ENCODE assay signal across 7 mouse cellular contexts in the genomic region with DNA sequence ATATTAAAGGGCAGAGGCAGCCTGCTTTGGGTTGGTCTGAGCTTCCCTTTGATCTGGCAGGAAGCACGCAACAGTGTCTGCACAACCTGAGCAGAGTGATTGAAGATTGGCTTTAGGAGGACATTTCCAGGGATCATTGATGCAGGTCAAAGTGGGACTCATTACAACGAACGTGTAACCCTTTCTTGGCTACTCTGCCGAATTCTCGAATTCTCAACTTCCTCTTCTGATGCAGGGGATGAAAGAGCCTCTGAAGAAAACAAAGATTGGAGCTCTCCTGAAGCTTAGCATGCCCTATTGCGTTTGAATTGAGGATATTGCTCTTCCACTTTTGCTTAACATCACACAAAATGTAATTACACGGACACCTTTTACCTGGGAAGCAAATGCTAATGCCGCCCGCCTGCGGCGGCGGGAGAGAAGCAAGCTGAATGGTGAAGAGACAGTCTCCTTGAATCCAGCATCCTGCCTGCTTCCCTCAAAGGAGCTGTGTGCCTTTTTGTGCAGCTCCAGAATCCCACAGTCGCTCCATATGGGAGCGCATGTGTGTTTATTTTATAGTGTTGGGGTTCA.
DNase-seq lines count a peak whose midpoint lies in the region; ATAC-seq and TF ChIP-seq lines count a peak whose summit lies in the region.

No protein-coding gene starts in this region.

- H3K9ac ChIP-seq in liver, postnatal 0 days (replicated peaks) = no peak overlapping the region
- no peak overlapping the region for H3K9ac ChIP-seq in liver, embryonic 12.5 days
- H3K9ac ChIP-seq in forebrain, embryonic 12.5 days = no peak overlapping the region
- peak overlapping the region; percentile 31; the same call in 1 of the 2 replicates for H3K9ac ChIP-seq in limb, embryonic 12.5 days (replicated peaks)
- H3K9ac ChIP-seq in stomach, postnatal 0 days (ENCODE audit: low read length) = no peak overlapping the region

- 5% methylated on average over 14 of the region's 14 CpGs for WGBS in liver, postnatal 0 days (ENCODE audit: insufficient replicate concordance)
- 7% methylated on average over 14 of the region's 14 CpGs for WGBS in liver, embryonic 12.5 days (ENCODE audit: insufficient replicate concordance)
- whole genome bisulfite sequencing in forebrain, embryonic 12.5 days = 3% methylated on average over 14 of the region's 14 CpGs
- WGBS in limb, embryonic 12.5 days = 6% methylated on average over 14 of the region's 14 CpGs
- 18% methylated on average over 14 of the region's 14 CpGs for WGBS in stomach, postnatal 0 days

- 0 out of 2 replicates have a peak, but pooled peaks cover 2% of the 10 kb centered on the region for H3K27me3 ChIP-seq in liver, postnatal 0 days (ENCODE audit: insufficient read depth, low read length)
- peaks cover 24% of the 10 kb centered on the region for H3K27me3 ChIP-seq in liver, embryonic 12.5 days (replicated peaks)
- H3K27me3 ChIP-seq in forebrain, embryonic 12.5 days = peaks cover 2% of the 10 kb centered on the region; the same call in 1 of the 2 replicates
- peaks cover 13% of the 10 kb centered on the region for H3K27me3 ChIP-seq in limb, embryonic 12.5 days
- no peaks in the 10 kb centered on the region for H3K27me3 ChIP-seq in stomach, postnatal 0 days (ENCODE audit: control insufficient read depth, insufficient read depth, low read length)

- no peaks in the 10 kb centered on the region for H3K9me3 ChIP-seq in liver, postnatal 0 days (ENCODE audit: low read length)
- H3K9me3 ChIP-seq in liver, embryonic 12.5 days (replicated peaks) = no peaks in the 10 kb centered on the region
- no peaks in the 10 kb centered on the region for H3K9me3 ChIP-seq in forebrain, embryonic 12.5 days
- H3K9me3 ChIP-seq in limb, embryonic 12.5 days = no peaks in the 10 kb centered on the region
- no peaks in the 10 kb centered on the region for H3K9me3 ChIP-seq in stomach, postnatal 0 days (ENCODE audit: control insufficient read depth, low read length)

- no peak overlapping the region for H3K4me3 ChIP-seq in liver, postnatal 0 days (ENCODE audit: low read depth, low read length)
- no peak overlapping the region for H3K4me3 ChIP-seq in liver, embryonic 12.5 days
- H3K4me3 ChIP-seq in forebrain, embryonic 12.5 days (replicated peaks) = peak overlapping the region; percentile 21; the same call in 1 of the 2 replicates
- peak overlapping the region; percentile 31 for H3K4me3 ChIP-seq in limb, embryonic 12.5 days (replicated peaks)
- no peak overlapping the region for H3K4me3 ChIP-seq in stomach, postnatal 0 days (ENCODE audit: low read depth, low read length)

- H3K27ac ChIP-seq in liver, postnatal 0 days (ENCODE audit: low read depth) = no peak overlapping the region
- no peak overlapping the region for H3K27ac ChIP-seq in liver, embryonic 12.5 days
- H3K27ac ChIP-seq in forebrain, embryonic 12.5 days = no peak overlapping the region
- no peak overlapping the region for H3K27ac ChIP-seq in limb, embryonic 12.5 days
- no peak overlapping the region for H3K27ac ChIP-seq in stomach, postnatal 0 days (replicated peaks)

- no peak for TF ChIP-seq EP300 in liver, postnatal 0 days (IDR thresholded peaks at IDR 0.05; ENCODE audit: low read depth)
- TF ChIP-seq EP300 in stomach, postnatal 0 days (optimal IDR thresholded peaks at IDR 0.05) = no peak

- no peak for TF ChIP-seq CTCF in liver, postnatal 0 days (IDR thresholded peaks at IDR 0.05; ENCODE audit: low read depth)
- TF ChIP-seq CTCF in stomach, postnatal 0 days (IDR thresholded peaks at IDR 0.05; ENCODE audit: low read depth) = no peak

- no peak for ATAC-seq in liver, postnatal 0 days
- no peak for ATAC-seq in liver, embryonic 12.5 days
- no peak for ATAC-seq in forebrain, embryonic 12.5 days (ENCODE audit: low FRiP score)
- ATAC-seq in limb, embryonic 12.5 days (ENCODE audit: insufficient number of reproducible peaks, insufficient read depth, low FRiP score, low TSS enrichment, low read depth) = no peak
- no peak for ATAC-seq in stomach, postnatal 0 days (ENCODE audit: low FRiP score, low TSS enrichment)

- intact Hi-C loops in gastrocnemius, postnatal 14 days (cut with DNase I; ENCODE audit: low total_unique reads) = no loop called here

- no peaks in the 10 kb centered on the region for H3K36me3 ChIP-seq in liver, postnatal 0 days (replicated peaks; ENCODE audit: insufficient read depth, low read length)
- H3K36me3 ChIP-seq in liver, embryonic 12.5 days = no peaks in the 10 kb centered on the region
- no peaks in the 10 kb centered on the region for H3K36me3 ChIP-seq in forebrain, embryonic 12.5 days (replicated peaks)
- no peaks in the 10 kb centered on the region for H3K36me3 ChIP-seq in limb, embryonic 12.5 days
- H3K36me3 ChIP-seq in stomach, postnatal 0 days (ENCODE audit: control insufficient read depth, insufficient read depth, low read length) = no peaks in the 10 kb centered on the region

- H3K4me2 ChIP-seq in liver, postnatal 0 days (ENCODE audit: low read depth, low read length) = peak overlapping the region; percentile 22
- H3K4me2 ChIP-seq in liver, embryonic 12.5 days = no peak overlapping the region
- H3K4me2 ChIP-seq in forebrain, embryonic 12.5 days = peak overlapping the region; percentile 49
- peak overlapping the region; percentile 53 for H3K4me2 ChIP-seq in limb, embryonic 12.5 days
- H3K4me2 ChIP-seq in stomach, postnatal 0 days (replicated peaks; ENCODE audit: low read depth) = peak overlapping the region; percentile 25; the same call in 1 of the 2 replicates

- no peaks in the 10 kb centered on the region for H3K4me1 ChIP-seq in liver, postnatal 0 days (ENCODE audit: insufficient read depth)
- H3K4me1 ChIP-seq in liver, embryonic 12.5 days = no peaks in the 10 kb centered on the region
- H3K4me1 ChIP-seq in forebrain, embryonic 12.5 days = peaks cover 11% of the 10 kb centered on the region
- 0 out of 2 replicates have a peak, but pooled peaks cover 5% of the 10 kb centered on the region for H3K4me1 ChIP-seq in limb, embryonic 12.5 days (replicated peaks)
- no peaks in the 10 kb centered on the region for H3K4me1 ChIP-seq in stomach, postnatal 0 days (replicated peaks; ENCODE audit: control insufficient read depth, insufficient read depth)

- no peak for DNase-seq in liver, postnatal 0 days
- no peak for DNase-seq in stomach, postnatal 0 days (ENCODE audit: low spot score)
- no peak for DNase-seq in ovary, postnatal 14 days (ENCODE audit: low spot score)
- no peak for DNase-seq in gastrocnemius, postnatal 14 days

Comparison
In these comparisons a context has a peak if more than half of its experiments do, and no peak if none do; other contexts are left out.
1. H3K4me3 ChIP-seq: peak in forebrain, embryonic 12.5 days (single experiment) and limb, embryonic 12.5 days (single experiment); none in liver, postnatal 0 days (single experiment), liver, embryonic 12.5 days (single experiment) and stomach, postnatal 0 days (single experiment).